Mouse (Mus musculus) liver, embryonic 16.5 days (tissue): ENCODE data around the gene Traf3ip3. TPM values are rescaled to one million over a fixed set of nuclear protein-coding genes. Genes with fewer than 3 reads are reported as not detected.

ENCODE experiments used
- ATAC-seq: fragments of 200-750 bp; cut with Nextera tagmentation; 2 replicates; pipeline ENCODE4 v1.8.0; 2017; ENCODE audit warnings: low read depth, mild to moderate bottlenecking, moderate number of reproducible peaks, moderate library complexity
- H3K27ac ChIP-seq: fragments of 300-500 bp; sonication (generic); 2 replicates; pipeline ENCODE4 v1.5.1; 2014; ENCODE audit warnings: mild to moderate bottlenecking, low read length
- H3K27me3 ChIP-seq: fragments of 300-500 bp; sonication (generic); 2 replicates; pipeline ENCODE4 v1.6.1; 2014; ENCODE audit warnings: low read depth, low read length, mixed read lengths; ENCODE audit not compliant: control insufficient read depth, insufficient read depth
- H3K36me3 ChIP-seq: fragments of 300-500 bp; sonication (generic); 2 replicates; pipeline ENCODE4 v1.6.1; 2014; ENCODE audit warnings: mild to moderate bottlenecking; ENCODE audit not compliant: control insufficient read depth, insufficient read depth
- H3K4me1 ChIP-seq: fragments of 300-500 bp; sonication (generic); 2 replicates; pipeline ENCODE4 v1.6.1; 2014; ENCODE audit warnings: low read depth, low read length, mixed read lengths; ENCODE audit not compliant: control insufficient read depth
- H3K4me2 ChIP-seq: fragments of 300-500 bp; sonication (generic); 2 replicates; pipeline ENCODE4 v1.6.1; 2014; ENCODE audit warnings: low read depth, low read length, mixed read lengths
- H3K4me3 ChIP-seq: fragments of 300-500 bp; sonication (generic); 2 replicates; pipeline ENCODE4 v1.5.1; 2014; ENCODE audit warnings: low read depth, mild to moderate bottlenecking, low read length
- H3K9ac ChIP-seq: fragments of 300-500 bp; sonication (generic); 2 replicates; pipeline ENCODE4 v1.6.1; 2014; ENCODE audit warnings: low read depth, low read length
- H3K9me3 ChIP-seq: fragments of 300-500 bp; sonication (generic); replicated peaks from 2 replicates; pipeline ENCODE4 v1.6.1; 2016; ENCODE audit warnings: low read length; ENCODE audit not compliant: control insufficient read depth
- WGBS: fragments of 180-500 bp; shearing (Covaris S2); extraction: QIAGEN DNeasy Blood & Tissue Kit; methylation state at CpG from one replicate; pipeline ENCODE4 v1.1.7; 2014; ENCODE audit not compliant: insufficient replicate concordance; 5-methylcytosine and 5-hydroxymethylcytosine counted together
- polyA plus RNA-seq: library from polyadenylated mRNA; unstranded; fragments of >200 nt; fragmentation: Nextera tagmentation; extraction: Ambion mirVana; gene quantifications from 2 replicates; pipeline ENCODE4 v1.2.1, GENCODE M21; 2015

The Traf3ip3 gene
- polyA plus RNA-seq, 1 experiment from 2014 or later: 9.4 TPM

- Histone ChIP-seq H3K4me3 (peak overlapping the region; percentile 93), H3K27me3 (no peaks in the 10 kb centered on the region), H3K4me1 (peaks cover 12% of the 10 kb centered on the region), H3K9me3 (no peaks in the 10 kb centered on the region), H3K4me2 (peak overlapping the region; percentile 68), H3K36me3 (no peaks in the 10 kb centered on the region; the same call in 1 of the 2 replicates), H3K9ac (peak overlapping the region; percentile 47), H3K27ac (no peak overlapping the region)
- ATAC-seq: 0 out of 2 replicates have a peak, but pooled peaks have one; percentile 1
- 36% methylated on average over 11 of the region's 11 CpGs for WGBS
Measured at GRCm38 (mm10) chr1:193130456-193130825, 71.1 kb downstream of the Traf3ip3 start.

GRCm38 (mm10) chr1:193129786-193130455 is 71.6 kb downstream of the Traf3ip3 start, which contains the start of gene Diexf:
Gene Diexf (minus strand): TSS chr1:193130272.
- no peaks in the 10 kb centered on the region for H3K9me3 ChIP-seq
- peaks cover 2% of the 10 kb centered on the region; the same call in 1 of the 2 replicates for H3K36me3 ChIP-seq
- H3K27ac ChIP-seq: peak within 1 kb of the TSS; percentile 60
- H3K4me2 ChIP-seq: peak within 1 kb of the TSS; percentile 86
- H3K4me3 ChIP-seq: peak within 1 kb of the TSS; percentile 93
- no peaks in the 10 kb centered on the region for H3K27me3 ChIP-seq
- peak; percentile 93 for ATAC-seq
- peak within 1 kb of the TSS; percentile 78 for H3K9ac ChIP-seq
- under 1% methylated on average over 61 of the region's 61 CpGs for WGBS
- H3K4me1 ChIP-seq: peaks cover 12% of the 10 kb centered on the region

- ATAC-seq: no peak
- Histone ChIP-seq H3K36me3 (peaks cover 2% of the 10 kb centered on the region; the same call in 1 of the 2 replicates), H3K4me3 (peak overlapping the region; percentile 93), H3K27me3 (no peaks in the 10 kb centered on the region), H3K27ac (peak overlapping the region; percentile 60; the same call in 1 of the 2 replicates), H3K9me3 (no peaks in the 10 kb centered on the region), H3K4me2 (peak overlapping the region; percentile 86), H3K4me1 (peaks cover 12% of the 10 kb centered on the region), H3K9ac (peak overlapping the region; percentile 78)
- 11% methylated on average over 5 of the region's 5 CpGs for WGBS
Measured at GRCm38 (mm10) chr1:193129321-193129720, 72.2 kb downstream of the Traf3ip3 start.

GRCm38 (mm10) chr1:193128055-193128454 is 73.4 kb downstream of the Traf3ip3 start:
- ATAC-seq: no peak
- H3K9me3 ChIP-seq: no peaks in the 10 kb centered on the region
- no peak overlapping the region for H3K9ac ChIP-seq
- peaks cover 9% of the 10 kb centered on the region; the same call in 1 of the 2 replicates for H3K36me3 ChIP-seq
- no peaks in the 10 kb centered on the region for H3K27me3 ChIP-seq
- no peak overlapping the region for H3K27ac ChIP-seq
- H3K4me2 ChIP-seq: no peak overlapping the region
- no peak overlapping the region for H3K4me3 ChIP-seq
- H3K4me1 ChIP-seq: peaks cover 12% of the 10 kb centered on the region
- 85% methylated on average over 6 of the region's 6 CpGs for WGBS

GRCm38 (mm10) chr1:193125835-193126234 is 75.7 kb downstream of the Traf3ip3 start:
- H3K36me3 ChIP-seq: peaks cover 25% of the 10 kb centered on the region
- no peak for ATAC-seq
- H3K9me3 ChIP-seq: no peaks in the 10 kb centered on the region
- H3K4me3 ChIP-seq: no peak overlapping the region
- no peaks in the 10 kb centered on the region for H3K27me3 ChIP-seq
- WGBS: 68% methylated on average over 4 of the region's 4 CpGs
- H3K9ac ChIP-seq: no peak overlapping the region
- no peak overlapping the region for H3K4me2 ChIP-seq
- peaks cover 11% of the 10 kb centered on the region for H3K4me1 ChIP-seq
- H3K27ac ChIP-seq: no peak overlapping the region

Other genes starting within 250 kb of the Traf3ip3 start
- gene Syt14, start 165.9 kb downstream of the Traf3ip3 start, polyA plus RNA-seq: 4.8 and 5.4 TPM in 2 replicates
- gene Diexf, start 71.4 kb downstream of the Traf3ip3 start, polyA plus RNA-seq: 2.6 and 3.1 TPM in 2 replicates
- gene Irf6, start 48.6 kb downstream of the Traf3ip3 start, polyA plus RNA-seq: 2.9 and 3.8 TPM in 2 replicates
- gene A130010J15Rik, start 33.7 kb downstream of the Traf3ip3 start, polyA plus RNA-seq: 4.0 and 4.1 TPM in 2 replicates
- 0.41 and 1.2 TPM in 2 replicates for gene Lamb3, start 6.0 kb upstream of the Traf3ip3 start, polyA plus RNA-seq
- gene Hsd11b1, start 62.4 kb upstream of the Traf3ip3 start, polyA plus RNA-seq: 26.5 and 40.3 TPM in 2 replicates
- 179 and 180 TPM in 2 replicates for gene G0s2, start 71.5 kb upstream of the Traf3ip3 start, polyA plus RNA-seq
- 0.23 and 0.33 TPM in 2 replicates for gene Camk1g, start 168.6 kb upstream of the Traf3ip3 start, polyA plus RNA-seq